Mouse (Mus musculus): ENCODE measurements around the gene Tspan32. TPM values are rescaled to one million over a fixed set of nuclear protein-coding genes. Genes with fewer than 3 reads are reported as not detected.

Tspan32 gene
- total and polyA plus RNA-seq, 3 experiments, result 0.44 to 1.9 (median 1.3) TPM

GRCm38 (mm10) chr7:143068316-143068881 is 63.6 kb downstream of the Tspan32 start:
- H3K9ac ChIP-seq (ENCODE audit: low read depth, low read length), result peak overlapping the region; percentile 12; the same call in 1 of the 2 replicates
- peak overlapping the region; percentile 97 for H3K27ac ChIP-seq
- H3K27me3 ChIP-seq (ENCODE audit: control insufficient read depth, insufficient read depth, low read length), result no peaks in the 10 kb centered on the region
- H3K4me3 ChIP-seq, result peak overlapping the region; percentile 44
- WGBS, result 33% methylated on average over 13 of the region's 13 CpGs
- TF ChIP-seq POLR2A (IDR thresholded peaks at IDR 0.05; ENCODE audit: insufficient read depth, low read depth, low read length) (no peak), CTCF (IDR thresholded peaks at IDR 0.05) (no peak), EP300 (IDR thresholded peaks at IDR 0.05; ENCODE audit: insufficient read depth, low read depth, low read length) (no peak)
- no peaks in the 10 kb centered on the region for H3K79me2 ChIP-seq (replicated peaks; ENCODE audit: control insufficient read depth, insufficient read depth, low read length)
- intact Hi-C loops (cut with DNase I), result loop anchor here (2.0 kb wide), 2 partner anchors 14 to 28 kb away; no protein-coding TSS in a partner anchor
- H3K36me3 ChIP-seq (ENCODE audit: control insufficient read depth, insufficient read depth, low read length), result peaks cover 5% of the 10 kb centered on the region
- DNase-seq, result no peak
- H3K4me1 ChIP-seq (ENCODE audit: control insufficient read depth, insufficient read depth, low read length), result peaks cover 9% of the 10 kb centered on the region

DNA sequence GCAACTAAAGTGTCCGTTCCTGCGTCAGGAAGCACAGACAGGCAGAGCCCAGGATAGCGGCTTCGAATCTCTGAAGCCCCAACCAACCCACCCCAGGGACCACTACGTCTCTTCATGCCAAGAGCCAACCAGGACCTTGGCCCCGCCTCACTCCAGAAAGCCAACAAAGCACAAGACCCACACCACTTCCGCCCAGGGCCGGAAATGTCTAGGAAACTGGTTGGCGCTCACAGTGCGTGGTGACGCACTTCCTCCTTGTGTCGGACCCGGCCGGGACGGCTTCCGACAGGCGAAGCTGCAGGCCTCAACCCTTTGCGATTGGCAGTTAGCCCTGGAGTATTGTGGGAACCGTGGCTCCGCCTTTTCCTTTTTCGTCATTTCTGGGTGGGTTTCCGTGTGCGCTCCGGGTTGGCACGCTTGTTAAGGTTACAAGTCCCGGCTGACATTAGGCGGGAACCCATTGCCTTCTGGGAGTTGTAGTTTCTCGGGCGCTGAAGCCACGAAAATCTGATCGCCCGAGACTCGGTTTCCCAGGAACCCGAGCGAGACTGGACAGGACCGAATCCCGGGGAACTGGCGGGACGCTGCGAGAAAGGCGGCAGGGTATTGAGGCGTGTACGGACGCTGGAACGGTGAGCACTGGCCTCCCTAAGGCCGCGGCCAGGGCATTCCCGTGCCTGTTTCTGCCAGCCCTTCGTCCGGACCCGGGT is 64.2 kb downstream of the Tspan32 start, which contains the start of gene Tssc4:
Gene Tssc4 (plus strand): TSS at position 368 of the 710 bp plus-strand sequence.
- H3K27me3 ChIP-seq (ENCODE audit: control insufficient read depth, insufficient read depth, low read length), result no peaks in the 10 kb centered on the region
- H3K36me3 ChIP-seq (ENCODE audit: control insufficient read depth, insufficient read depth, low read length), result peaks cover 1% of the 10 kb centered on the region; the same call in 1 of the 2 replicates
- DNase-seq, result peak; percentile 93 to 99
- TF ChIP-seq CTCF (IDR thresholded peaks at IDR 0.05) (no peak), POLR2A (IDR thresholded peaks at IDR 0.05; ENCODE audit: insufficient read depth, low read depth, low read length) (peak; percentile 74), EP300 (IDR thresholded peaks at IDR 0.05; ENCODE audit: insufficient read depth, low read depth, low read length) (peak; percentile 93)
- intact Hi-C loops (cut with DNase I), result loop anchor here (1.0 to 2.0 kb wide), 3 partner anchors 14 to 61 kb away; no protein-coding TSS in a partner anchor
- H3K4me3 ChIP-seq, result peak within 1 kb of the TSS; percentile 84
- peak within 1 kb of the TSS; percentile 80 for H3K9ac ChIP-seq (ENCODE audit: low read depth, low read length)
- under 1% methylated on average over 51 of the region's 51 CpGs for WGBS
- H3K4me1 ChIP-seq (ENCODE audit: control insufficient read depth, insufficient read depth, low read length), result peaks cover 9% of the 10 kb centered on the region
- H3K79me2 ChIP-seq (replicated peaks; ENCODE audit: control insufficient read depth, insufficient read depth, low read length), result no peaks in the 10 kb centered on the region
- H3K27ac ChIP-seq, result peak within 1 kb of the TSS; percentile 97

Other genes with a start within 250 kb of the Tspan32 start
- not detected for gene Th, start 73.9 kb upstream of the Tspan32 start, total RNA-seq (2021)
- 0.27 and 0.35 TPM in 2 replicates for gene Th, start 73.9 kb upstream of the Tspan32 start, polyA plus RNA-seq (2012; rRNA removed)
- not detected for gene Ascl2, start 35.8 kb upstream of the Tspan32 start, total RNA-seq (2021)
- gene Ascl2, start 35.8 kb upstream of the Tspan32 start, polyA plus RNA-seq (2012; rRNA removed), result 0.08 TPM in 1 of 2 replicates, not detected in the other
- gene Cd81, start 47.7 kb downstream of the Tspan32 start, total RNA-seq (2021), result 100 to 1,000 TPM; 424 to 434 TPM
- 641 and 822 TPM in 2 replicates for gene Cd81, start 47.7 kb downstream of the Tspan32 start, polyA plus RNA-seq (2012; rRNA removed)
- gene Tssc4, start 64.2 kb downstream of the Tspan32 start, total RNA-seq (2021), result 10 to 100 TPM; 13.6 to 14.8 TPM
- 33.2 and 36.9 TPM in 2 replicates for gene Tssc4, start 64.2 kb downstream of the Tspan32 start, polyA plus RNA-seq (2012; rRNA removed)
- not detected for gene Trpm5, start 89.6 kb downstream of the Tspan32 start, total RNA-seq (2021)
- gene Trpm5, start 89.6 kb downstream of the Tspan32 start, polyA plus RNA-seq (2012; rRNA removed), result 0.06 and 0.08 TPM in 2 replicates
- gene Kcnq1, start 101.3 kb downstream of the Tspan32 start, total RNA-seq (2021), result 10 to 100 TPM; 32.4 to 34.2 TPM
- gene Kcnq1, start 101.3 kb downstream of the Tspan32 start, polyA plus RNA-seq (2012; rRNA removed), result 42.0 and 48.1 TPM in 2 replicates